Mouse (Mus musculus): ENCODE data around the gene Trim56. TPM values are rescaled to one million over a fixed set of nuclear protein-coding genes. Genes with fewer than 3 reads are reported as not detected.

Gene Trim56
- total RNA-seq, 2 experiments from 2014 or later: 4.3 to 5.2 TPM

GRCm38 (mm10) chr5:137110863-137111262 lies 5.1 kb downstream of the Trim56 start:
- DNase-seq (ENCODE audit: low spot score in 2 of 2): no peak
- intact Hi-C loops (cut with DNase I): no loop called here

DNA sequence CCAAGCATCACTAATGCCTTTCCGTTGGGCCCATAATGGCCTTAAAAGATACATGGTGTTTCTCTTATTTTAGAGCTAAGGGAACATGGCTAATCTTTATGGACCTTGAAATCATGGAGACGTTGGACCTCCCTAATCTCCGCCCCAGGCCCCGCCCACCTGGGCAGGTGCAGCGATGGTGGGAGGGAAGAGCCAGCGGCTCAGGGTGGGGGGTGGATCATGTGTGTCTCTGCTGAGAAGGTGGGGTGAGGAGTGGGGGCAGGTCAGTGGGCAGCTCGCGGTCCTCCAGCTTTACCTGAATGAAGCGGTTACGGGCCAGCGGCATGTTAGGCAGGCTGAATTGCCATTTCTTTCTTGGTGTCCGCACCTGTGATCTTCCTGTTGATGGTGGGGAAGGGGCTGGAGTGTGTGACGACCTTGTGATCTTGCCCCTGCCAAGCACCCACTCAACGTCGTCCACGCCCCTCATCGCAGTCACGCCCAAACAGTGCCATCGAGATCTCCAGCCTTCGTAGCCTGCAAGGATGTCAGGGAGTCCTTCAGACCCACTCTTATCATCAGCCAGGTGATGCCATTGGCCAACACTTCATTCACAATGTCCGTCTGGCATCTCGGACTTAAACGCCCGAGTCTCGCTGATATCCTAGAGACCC lies 5.9 kb downstream of the Trim56 start:
- DNase-seq (ENCODE audit: low spot score in 2 of 2): no peak
- intact Hi-C loops (cut with DNase I): loop anchor here (10.0 kb wide), 1 partner anchor 175 kb away; no protein-coding TSS in a partner anchor

- intact Hi-C loops (cut with DNase I): loop anchor here (10.0 kb wide), 1 partner anchor 173 kb away; no protein-coding TSS in a partner anchor
Measured at GRCm38 (mm10) chr5:137108111-137108510, 7.9 kb downstream of the Trim56 start.

GRCm38 (mm10) chr5:137107670-137108069 lies 8.3 kb downstream of the Trim56 start:
- intact Hi-C loops (cut with DNase I): loop anchor here (2.0 to 10.0 kb wide), 3 partner anchors 47 to 173 kb away; no protein-coding TSS in a partner anchor
- no peak for DNase-seq (ENCODE audit: low spot score in 2 of 2)

More at GRCm38 (mm10) chr5:137108111-137108510, 7.9 kb downstream of the Trim56 start:
- DNase-seq (ENCODE audit: low spot score in 2 of 2): no peak

DNA sequence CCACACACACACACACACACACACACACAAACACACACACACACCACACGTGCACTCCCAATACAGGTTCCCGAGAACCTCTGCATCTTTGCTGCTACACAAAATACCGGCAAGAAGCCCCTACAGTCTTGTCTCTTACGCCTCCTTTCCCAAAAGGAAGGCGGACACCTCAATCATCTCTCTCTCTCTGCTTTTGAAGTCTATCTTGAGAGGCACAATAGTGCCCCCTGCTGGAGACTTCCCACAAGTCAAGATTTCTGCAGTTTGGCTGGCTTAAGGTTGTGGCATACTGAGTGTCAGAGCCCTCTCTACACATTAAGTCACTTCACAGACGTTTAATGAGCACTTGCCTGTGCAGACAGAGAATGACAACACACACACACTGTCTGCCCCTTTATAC lies 9.0 kb downstream of the Trim56 start:
- DNase-seq (ENCODE audit: low spot score in 2 of 2): peak; percentile 75 to 82
- intact Hi-C loops (cut with DNase I): loop anchor here (2.0 to 10.0 kb wide), 3 partner anchors 46 to 172 kb away; no protein-coding TSS in a partner anchor

DNA sequence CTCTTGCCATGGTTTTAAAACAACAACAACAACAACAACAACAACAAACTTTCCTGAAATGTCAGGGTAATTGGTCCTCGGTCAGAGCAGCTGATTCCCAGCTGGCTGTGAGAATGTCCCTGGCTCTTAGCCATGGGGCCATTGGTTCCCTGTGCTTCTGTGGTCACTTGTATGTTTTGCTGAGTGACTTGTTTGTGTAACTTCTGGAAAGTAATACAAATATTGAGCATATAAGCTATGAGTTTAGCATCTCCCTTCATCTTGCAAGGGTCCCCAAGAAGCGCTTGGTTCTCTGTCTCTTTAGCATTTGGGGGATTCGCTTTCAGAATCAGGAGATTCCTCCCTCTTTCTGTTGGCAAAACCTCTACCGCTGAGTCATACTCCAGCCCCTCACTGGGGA lies 9.6 kb downstream of the Trim56 start:
- DNase-seq (ENCODE audit: low spot score in 2 of 2): no peak
- intact Hi-C loops (cut with DNase I): loop anchor here (2.0 to 10.0 kb wide), 3 partner anchors 46 to 172 kb away; no protein-coding TSS in a partner anchor

DNA sequence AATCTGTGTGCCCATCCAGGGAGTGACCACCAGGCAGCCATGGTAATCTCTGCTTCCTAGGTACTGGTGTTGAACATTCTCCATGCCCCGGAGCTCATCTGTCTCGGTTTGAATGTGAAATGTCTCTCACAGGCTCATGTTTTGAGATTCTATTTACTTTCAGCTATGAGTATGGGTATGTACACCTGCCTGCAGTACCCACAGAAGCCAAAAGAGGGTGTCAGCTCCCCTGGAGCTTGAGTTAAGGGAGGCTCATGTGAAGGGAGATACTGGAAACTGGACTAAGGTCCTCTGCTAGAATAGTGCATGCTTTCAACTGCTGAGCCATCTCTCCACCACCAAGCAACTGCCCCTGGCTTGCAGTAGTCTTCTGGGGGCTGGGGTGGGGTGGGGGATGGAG lies 12.0 kb downstream of the Trim56 start:
- no peak for DNase-seq (ENCODE audit: low spot score in 2 of 2)
- intact Hi-C loops (cut with DNase I): loop anchor here (10.0 kb wide), 1 partner anchor 169 kb away; no protein-coding TSS in a partner anchor

DNA sequence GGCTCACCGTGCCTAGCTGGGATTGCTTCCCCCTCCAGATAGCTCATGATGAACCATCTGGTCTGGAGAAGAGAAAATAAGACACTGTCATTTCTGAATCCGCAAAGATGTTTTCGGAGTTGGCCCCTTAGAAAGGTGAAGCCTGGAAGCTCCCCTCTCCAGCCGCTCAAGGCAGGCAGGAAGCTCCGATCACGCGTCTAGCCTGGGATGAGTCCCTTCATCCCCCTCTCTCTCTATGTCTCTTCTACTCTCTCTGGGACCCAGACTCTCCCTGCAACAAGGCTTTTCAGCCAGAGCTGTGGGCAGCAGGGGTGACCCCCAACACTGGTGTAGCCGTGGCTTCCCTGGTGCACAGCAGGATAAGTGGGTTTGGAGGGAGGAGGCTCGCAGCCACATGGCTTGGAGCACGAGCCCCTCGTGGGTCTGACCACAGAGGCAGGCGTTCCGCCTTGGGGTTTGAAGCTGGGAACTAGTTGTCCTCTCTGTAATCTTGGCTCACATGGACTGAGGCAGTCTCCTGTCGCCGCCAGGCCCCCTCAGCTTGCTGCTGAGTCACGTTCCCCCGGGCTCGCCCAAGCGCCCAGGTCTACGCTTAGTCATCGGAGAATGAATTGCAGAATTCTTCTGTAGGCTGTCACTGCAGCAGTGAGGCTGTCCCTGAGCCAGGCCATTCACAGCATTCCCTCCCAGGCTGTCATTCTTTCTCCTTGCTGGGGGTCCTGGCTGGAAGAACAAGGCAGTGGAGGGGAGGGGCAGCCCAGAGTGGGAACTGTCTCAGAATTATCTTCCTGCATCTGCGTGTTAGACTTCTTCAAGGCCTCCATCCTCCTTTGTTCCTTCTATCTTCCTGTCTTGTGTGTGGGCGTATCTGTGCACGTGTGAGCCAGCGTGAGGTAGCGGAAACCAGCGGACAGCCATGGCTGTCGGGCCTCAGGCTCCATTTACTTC lies 13.2 kb downstream of the Trim56 start:
- intact Hi-C loops (cut with DNase I): loop anchor here (10.0 kb wide), 1 partner anchor 168 kb away; no protein-coding TSS in a partner anchor
- peak; percentile 77 to 80 for DNase-seq (ENCODE audit: low spot score in 2 of 2)

DNA sequence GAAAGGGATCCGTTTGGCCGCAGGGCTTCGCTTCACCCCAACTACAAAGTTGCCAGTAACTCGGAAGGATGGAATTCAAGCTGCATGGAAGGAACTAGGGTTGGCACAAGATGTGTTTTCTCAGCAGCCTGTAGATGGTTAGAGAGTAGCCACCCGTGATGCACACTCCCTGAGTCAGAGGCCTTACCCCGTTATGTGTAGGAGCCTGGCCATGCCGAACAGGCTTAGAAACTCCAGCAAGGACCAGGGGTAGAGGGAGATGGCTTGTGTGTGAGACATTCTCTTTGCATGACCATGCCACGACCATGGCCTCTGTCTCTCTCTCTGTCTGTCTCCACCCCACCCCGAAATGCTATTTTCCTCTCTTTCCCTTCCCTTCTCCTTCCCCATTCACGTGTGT lies 13.9 kb downstream of the Trim56 start:
- no peak for DNase-seq (ENCODE audit: low spot score in 2 of 2)
- intact Hi-C loops (cut with DNase I): loop anchor here (10.0 kb wide), 1 partner anchor 167 kb away; no protein-coding TSS in a partner anchor

GRCm38 (mm10) chr5:137100660-137101059 lies 15.3 kb downstream of the Trim56 start:
- DNase-seq (ENCODE audit: low spot score in 2 of 2): no peak
- intact Hi-C loops (cut with DNase I): loop anchor here (10.0 kb wide), 1 partner anchor 166 kb away; no protein-coding TSS in a partner anchor

DNA sequence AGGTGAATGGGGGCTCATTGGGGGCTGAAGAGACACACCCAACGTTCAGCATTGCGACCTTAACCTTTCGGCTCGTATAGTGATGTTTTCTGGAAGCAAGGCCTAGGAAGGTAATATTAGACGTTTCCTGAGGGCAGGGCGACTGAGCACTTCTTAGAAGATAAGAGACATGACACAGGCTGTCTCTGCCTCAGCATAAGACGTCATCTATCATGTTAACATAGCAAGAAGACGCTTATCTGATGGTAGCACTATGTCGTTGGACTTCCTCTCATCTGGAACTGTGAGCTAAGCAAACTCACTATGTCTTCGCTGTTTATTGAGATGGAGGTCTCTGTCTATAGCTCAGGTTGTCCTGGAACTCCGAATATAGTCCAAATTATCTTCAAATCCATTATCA lies 17.6 kb downstream of the Trim56 start:
- no peak for DNase-seq (ENCODE audit: low spot score in 2 of 2)
- intact Hi-C loops (cut with DNase I): no loop called here

DNA sequence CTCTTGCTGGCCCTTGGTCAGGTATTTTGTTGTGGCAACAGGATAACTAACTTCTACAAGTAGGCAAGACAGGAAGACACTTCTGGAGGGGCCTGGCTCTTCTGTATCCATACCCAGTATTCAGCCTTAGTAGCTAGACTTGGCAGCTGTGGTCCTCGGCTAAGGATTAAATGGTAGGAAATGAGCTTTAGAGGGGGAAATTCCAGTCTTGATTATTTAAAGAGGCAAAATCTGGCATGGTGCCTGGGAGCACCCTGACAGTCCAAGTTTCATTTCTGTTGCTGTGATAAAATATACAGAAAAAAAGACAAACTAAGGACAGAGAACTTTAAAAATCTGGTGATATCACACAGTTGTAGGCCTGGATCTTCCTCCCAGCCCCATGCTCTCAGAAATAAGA lies 20.0 kb downstream of the Trim56 start:
- DNase-seq (ENCODE audit: low spot score in 2 of 2): no peak
- intact Hi-C loops (cut with DNase I): no loop called here

DNA sequence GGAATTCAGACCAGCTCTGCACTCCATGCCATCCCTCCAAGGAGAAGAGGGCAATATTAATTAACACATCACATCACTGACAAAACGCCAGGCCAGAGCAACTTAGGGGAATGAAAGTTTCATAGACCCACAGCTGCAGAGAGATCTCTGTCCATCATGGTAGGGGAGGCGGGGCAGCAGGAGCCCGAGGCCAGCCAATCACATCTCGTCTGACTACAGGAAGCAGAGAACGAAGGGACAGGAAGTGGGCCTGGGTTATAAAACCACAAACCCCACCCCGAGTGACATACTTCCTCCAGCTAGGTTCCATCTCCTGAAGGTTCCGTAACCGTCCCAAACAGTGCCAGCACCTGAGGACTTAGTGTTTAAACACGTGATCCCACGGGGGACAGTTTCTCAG lies 20.9 kb downstream of the Trim56 start:
- no peak for DNase-seq (ENCODE audit: low spot score in 2 of 2)
- intact Hi-C loops (cut with DNase I): no loop called here

- no peak for DNase-seq (ENCODE audit: low spot score in 2 of 2)
- intact Hi-C loops (cut with DNase I): no loop called here
Measured at GRCm38 (mm10) chr5:137093720-137094119, 22.3 kb downstream of the Trim56 start.

- no peak for DNase-seq (ENCODE audit: low spot score in 2 of 2)
- intact Hi-C loops (cut with DNase I): no loop called here
Measured at GRCm38 (mm10) chr5:137091560-137091959, 24.4 kb downstream of the Trim56 start.

DNA sequence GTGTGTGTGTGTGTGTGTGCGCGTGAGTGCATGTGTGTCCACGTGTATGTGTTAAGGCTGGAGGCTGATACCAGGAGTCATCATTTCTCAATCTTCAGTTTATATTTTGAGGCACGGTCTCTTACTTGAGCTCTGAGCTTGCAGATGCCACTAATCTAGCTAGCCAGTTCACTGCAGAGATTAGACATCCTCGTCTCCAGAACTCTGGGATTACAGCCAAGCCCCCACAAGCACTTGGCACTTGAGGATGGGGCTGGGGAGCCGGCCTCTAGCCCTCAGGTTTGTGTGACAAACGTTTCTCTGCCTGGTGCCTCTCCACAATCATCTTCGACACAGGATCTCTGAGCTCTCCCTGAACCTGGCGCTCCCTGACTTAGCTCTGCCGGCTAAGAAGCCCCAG lies 25.1 kb downstream of the Trim56 start:
- no peak for DNase-seq (ENCODE audit: low spot score in 2 of 2)
- intact Hi-C loops (cut with DNase I): no loop called here

DNA sequence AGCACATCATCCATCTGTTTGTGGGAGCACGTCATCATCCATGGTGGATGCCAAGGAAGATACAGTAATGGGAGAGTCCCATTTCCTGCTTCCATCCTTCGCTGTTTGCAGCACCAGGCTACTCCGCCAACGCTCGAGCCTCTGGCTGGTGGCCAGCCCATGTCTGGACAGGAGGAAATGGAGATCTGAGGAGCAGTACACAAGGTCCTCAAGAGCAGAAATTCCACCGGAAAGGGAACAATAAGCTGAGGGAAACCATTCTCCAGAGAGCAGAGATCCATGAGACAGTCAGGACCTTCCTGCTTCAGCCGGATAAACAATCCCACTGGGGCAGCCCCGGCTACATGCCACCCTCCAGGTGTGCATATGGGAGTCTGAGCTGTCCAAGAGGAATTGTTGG lies 28.6 kb downstream of the Trim56 start:
- intact Hi-C loops (cut with DNase I): no loop called here
- DNase-seq (ENCODE audit: low spot score in 2 of 2): no peak

GRCm38 (mm10) chr5:137085731-137086130 lies 30.3 kb downstream of the Trim56 start:
- intact Hi-C loops (cut with DNase I): no loop called here
- DNase-seq (ENCODE audit: low spot score in 2 of 2): no peak

GRCm38 (mm10) chr5:137085021-137085420 lies 31.0 kb downstream of the Trim56 start:
- intact Hi-C loops (cut with DNase I): no loop called here
- DNase-seq (ENCODE audit: low spot score in 2 of 2): no peak

- DNase-seq (ENCODE audit: low spot score in 2 of 2): no peak
- intact Hi-C loops (cut with DNase I): no loop called here
Measured at GRCm38 (mm10) chr5:137083051-137083450, 33.0 kb downstream of the Trim56 start.
